Mouse (Mus musculus) right cerebral cortex, postnatal 25 days (tissue): ENCODE measurements at regions not wholly inside any gene's neighbourhood (a gene's known extent, or its start where the extent isn't known, plus 50 kb on each side); places are given as distances from the start of the nearest gene placed in this dataset.

Source experiments
- DNase-seq: peaks from one replicate; pipeline ENCODE4 v3.0.0; 2022

DNA sequence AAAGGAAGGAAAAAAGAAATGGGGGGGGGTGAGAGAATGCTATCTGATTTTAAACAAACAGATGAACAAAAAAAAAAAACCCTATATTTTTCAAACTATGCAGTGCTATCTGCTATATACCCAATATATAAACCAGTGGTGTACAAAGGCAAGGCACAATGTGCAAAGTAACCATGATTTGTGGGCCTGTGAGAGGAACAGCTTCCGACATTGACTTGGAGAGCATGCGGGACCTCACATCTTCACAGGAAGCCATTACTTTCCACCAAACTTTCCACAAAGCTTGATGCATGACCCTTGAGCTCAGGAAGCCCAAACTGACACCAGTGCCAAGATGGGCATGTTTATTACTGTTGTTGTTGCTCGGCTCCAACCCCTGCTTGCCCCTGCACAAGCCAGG, 299.3 kb upstream of the Cd180 start:
- DNase-seq, result no peak

DNA sequence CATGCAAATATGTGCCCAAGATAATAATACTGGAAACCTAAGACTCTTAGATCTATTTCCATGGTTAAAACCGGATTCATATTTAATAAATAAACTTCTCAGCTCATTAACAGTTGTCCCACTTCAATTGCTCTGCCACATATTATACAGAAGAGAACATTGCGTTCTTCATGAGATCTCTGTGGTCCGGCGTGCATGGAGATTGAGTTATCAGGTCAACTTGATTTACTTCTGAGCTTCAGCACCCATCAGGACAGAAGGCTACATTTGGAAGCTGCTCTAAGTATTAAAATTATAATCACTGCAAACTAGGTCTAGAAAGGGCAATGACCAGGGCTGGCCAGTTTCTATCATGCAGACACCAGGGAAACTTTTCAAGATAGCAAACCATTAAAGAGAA, 295.9 kb upstream of the Cd180 start:
- DNase-seq, result no peak

DNA sequence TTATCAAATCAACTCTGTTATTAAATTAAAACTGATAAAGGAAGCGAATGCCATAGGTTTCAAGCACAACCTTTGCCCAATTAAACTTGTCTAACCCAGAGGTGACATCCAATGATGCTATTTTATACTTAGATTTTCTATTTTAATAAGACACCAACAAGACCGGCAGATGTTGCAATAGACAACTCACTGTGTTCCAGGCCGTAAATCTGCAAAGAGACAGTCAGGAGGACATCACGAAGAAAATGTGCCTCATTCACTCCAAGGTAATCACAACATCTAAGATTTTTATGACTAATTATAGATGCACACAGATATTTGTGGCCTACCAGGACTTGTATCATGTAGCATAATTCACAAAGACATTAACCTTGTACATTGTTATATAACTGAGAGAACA, 281.5 kb upstream of the Cd180 start:
- DNase-seq, result no peak

- DNase-seq, result no peak
These were observed 258.9 kb upstream of the Cd180 start for GRCm38 (mm10) chr13:102434372-102434954.

- no peak for DNase-seq
These were observed 250.7 kb upstream of the Cd180 start for GRCm38 (mm10) chr13:102442676-102443075.

- no peak for DNase-seq
These were observed 246.0 kb upstream of the Cd180 start for GRCm38 (mm10) chr13:102447310-102447709.

DNA sequence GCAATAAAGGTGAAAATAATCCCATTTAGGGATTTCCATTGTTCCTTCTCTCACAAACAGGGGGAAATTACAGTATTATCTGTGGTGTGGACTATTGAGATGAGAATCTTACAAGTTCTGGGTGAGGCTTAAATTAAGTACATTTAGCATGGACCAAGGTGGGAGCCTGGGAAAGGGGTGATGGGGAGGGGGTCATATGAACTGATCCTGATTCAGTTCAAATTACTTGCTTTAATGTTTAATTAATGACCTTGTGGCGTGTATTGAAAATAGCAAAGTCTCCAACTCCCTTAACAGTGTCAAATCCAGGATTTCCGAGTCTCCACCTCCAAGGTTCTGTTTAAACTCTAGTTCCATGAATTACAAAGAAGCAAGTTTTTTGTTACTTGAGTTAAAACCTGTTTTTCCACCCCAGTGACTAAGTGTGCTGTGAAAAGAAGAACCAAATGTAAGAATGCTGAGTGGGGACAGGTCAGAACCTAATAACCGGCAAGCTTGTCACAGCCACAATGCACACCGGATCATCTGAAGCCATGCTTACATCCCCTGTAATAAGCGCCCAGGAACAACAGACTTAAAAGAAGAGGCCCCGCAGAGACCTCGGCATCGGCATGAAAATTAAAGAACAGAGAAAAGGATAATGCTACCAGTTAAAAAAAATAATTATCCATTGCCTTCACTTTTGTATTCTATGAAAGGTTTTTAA, 243.8 kb upstream of the Cd180 start:
- no peak for DNase-seq

DNA sequence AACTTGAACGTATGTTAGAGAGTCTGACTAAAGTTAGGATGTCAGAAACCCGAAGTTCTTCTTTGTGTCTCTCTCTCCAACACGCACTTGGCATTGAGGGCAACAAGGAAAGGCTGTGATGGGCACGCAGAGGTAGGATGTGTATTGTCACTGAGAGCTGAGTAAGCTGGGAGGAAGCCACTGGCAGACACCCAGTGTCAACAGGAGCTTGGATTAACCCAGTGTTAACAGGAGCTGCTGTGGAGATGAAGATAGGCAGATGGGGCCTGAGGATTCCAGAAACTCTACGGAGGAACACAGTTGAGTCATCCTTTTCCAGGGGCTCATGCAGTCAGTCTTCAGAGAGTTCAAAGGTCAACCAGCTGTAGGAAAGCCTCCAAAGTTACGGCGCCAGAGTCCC, 242.2 kb upstream of the Cd180 start:
- DNase-seq, result no peak

DNA sequence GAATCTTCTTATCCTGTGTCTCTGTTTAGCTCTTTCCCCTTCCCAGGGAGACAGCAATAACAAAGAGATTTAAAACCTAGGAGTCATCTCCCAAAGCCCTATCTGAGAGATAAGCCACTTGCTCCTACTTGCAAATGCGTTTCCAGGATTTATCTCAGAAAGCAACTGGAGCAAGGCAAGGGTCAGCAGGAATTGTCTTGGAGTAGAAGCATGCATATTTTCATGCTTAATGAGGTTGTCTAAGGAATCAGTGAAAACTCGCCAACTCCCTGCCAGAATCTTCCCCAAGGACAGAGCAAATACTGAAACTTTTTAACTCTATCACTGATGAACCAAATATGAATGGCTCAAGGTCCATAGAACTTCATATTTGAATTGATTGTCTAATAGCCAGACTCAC, 234.6 kb upstream of the Cd180 start:
- no peak for DNase-seq

- no peak for DNase-seq
These were observed 229.4 kb upstream of the Cd180 start for GRCm38 (mm10) chr13:102463993-102464392.

GRCm38 (mm10) chr13:102481906-102482305, 211.5 kb upstream of the Cd180 start:
- no peak for DNase-seq

GRCm38 (mm10) chr13:102482451-102482850, 210.9 kb upstream of the Cd180 start:
- DNase-seq, result no peak

GRCm38 (mm10) chr13:102487416-102488097, 205.8 kb upstream of the Cd180 start:
- DNase-seq, result no peak

DNA sequence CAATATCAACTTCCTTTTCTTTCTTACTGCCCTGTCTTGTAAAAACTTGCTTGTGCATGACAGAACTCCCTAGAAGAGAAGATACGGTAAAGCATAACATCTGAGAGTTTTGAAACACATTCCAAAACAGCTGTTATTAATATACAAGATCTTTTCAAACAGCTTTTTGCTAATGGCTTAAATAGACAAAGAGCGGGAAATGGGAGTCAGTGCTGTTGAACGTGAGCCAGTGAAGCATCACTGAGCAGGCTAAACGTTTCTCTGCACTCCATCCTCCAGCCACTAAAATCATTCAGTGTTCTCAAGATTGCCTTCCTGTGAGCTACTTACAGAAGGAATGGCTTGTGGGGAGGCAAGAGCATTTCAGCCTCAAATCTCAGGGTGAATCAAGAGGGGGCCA, 202.0 kb upstream of the Cd180 start:
- no peak for DNase-seq

GRCm38 (mm10) chr13:102504157-102504947, 189.0 kb upstream of the Cd180 start:
- DNase-seq, result no peak

DNA sequence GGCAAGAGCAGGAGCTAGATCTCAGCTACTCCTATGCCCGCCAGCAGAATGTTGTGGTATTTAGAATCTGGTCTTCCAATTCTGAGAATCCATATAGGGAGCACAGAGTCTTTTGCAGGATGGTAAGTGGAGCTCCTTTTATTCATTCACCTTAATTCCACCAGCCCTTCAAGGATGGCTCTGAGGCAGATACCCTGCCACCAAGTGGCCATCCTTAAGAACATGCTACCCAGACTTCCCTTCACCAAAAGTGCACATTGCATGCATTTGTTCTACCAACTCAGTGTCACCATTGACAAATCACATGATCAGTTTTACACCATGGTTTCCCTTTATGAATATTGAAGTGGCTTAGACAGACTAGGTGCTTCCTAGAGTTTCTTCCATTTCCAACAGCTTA, 186.1 kb upstream of the Cd180 start:
- no peak for DNase-seq

GRCm38 (mm10) chr13:102507916-102508315, 185.4 kb upstream of the Cd180 start:
- no peak for DNase-seq

- no peak for DNase-seq
These were observed 182.6 kb upstream of the Cd180 start for GRCm38 (mm10) chr13:102510733-102511279.

GRCm38 (mm10) chr13:102518169-102518882, 175.0 kb upstream of the Cd180 start:
- no peak for DNase-seq

DNA sequence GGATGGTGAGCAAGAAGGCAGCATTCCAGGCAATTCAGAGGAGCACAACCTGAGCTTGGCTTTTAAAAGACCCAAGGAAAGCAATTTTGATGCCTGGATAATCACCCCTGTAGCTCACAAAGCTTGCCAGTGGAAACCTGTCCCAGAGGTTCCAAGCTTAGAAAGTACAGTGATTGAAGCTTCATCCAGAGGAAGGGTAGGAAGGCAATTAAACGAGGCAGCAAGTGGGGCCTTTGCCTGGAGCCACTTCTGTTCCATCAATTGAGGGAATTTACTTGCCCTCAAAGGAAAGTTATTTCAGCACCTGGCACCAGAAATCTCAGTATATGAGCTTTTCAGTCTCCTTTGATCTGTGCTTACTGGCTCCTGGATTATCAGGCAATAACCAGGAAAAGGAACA, 171.9 kb upstream of the Cd180 start:
- no peak for DNase-seq

- no peak for DNase-seq
These were observed 171.3 kb upstream of the Cd180 start for GRCm38 (mm10) chr13:102522080-102522479.

GRCm38 (mm10) chr13:102526621-102527140, 166.7 kb upstream of the Cd180 start:
- no peak for DNase-seq
